Mouse (Mus musculus) kidney, adult 2 months (tissue): ENCODE results near the gene Zmynd12. TPM values are rescaled to one million over a fixed set of nuclear protein-coding genes. Genes with fewer than 3 reads are reported as not detected.
A peak's percentile ranks its signal among the peaks of the same experiment; 100 is the strongest.

Experiments
- DNase-seq: peaks from one replicate; pipeline ENCODE4 v3.0.0; 2021
- H3K27ac ChIP-seq: fragments of 200-500 bp; 2 replicates; pipeline ENCODE4 v1.5.1; 2012; ENCODE audit warnings: low read depth, low read length, control low read depth, inconsistent platforms; ENCODE audit not compliant: insufficient read depth
- H3K27me3 ChIP-seq: fragments of 200-500 bp; replicated peaks from 2 replicates; pipeline ENCODE4 v1.6.1; 2012; ENCODE audit warnings: mild to moderate bottlenecking, moderate library complexity, low read length, inconsistent platforms; ENCODE audit not compliant: control insufficient read depth, insufficient read depth
- H3K36me3 ChIP-seq: fragments of 200-500 bp; 2 replicates; pipeline ENCODE4 v1.6.1; 2012; ENCODE audit warnings: mild to moderate bottlenecking, moderate library complexity, low read length, inconsistent platforms; ENCODE audit not compliant: control insufficient read depth, insufficient read depth
- H3K4me1 ChIP-seq: fragments of 200-500 bp; 2 replicates; pipeline ENCODE4 v1.6.1; 2011; ENCODE audit warnings: low read length; ENCODE audit not compliant: control insufficient read depth, insufficient read depth
- H3K4me3 ChIP-seq: fragments of 200-500 bp; 2 replicates; pipeline ENCODE4 v1.5.1; 2011; ENCODE audit warnings: mild to moderate bottlenecking, low read depth, low read length, control low read depth; ENCODE audit not compliant: insufficient read depth
- CTCF ChIP-seq: fragments of 200-500 bp; conservative IDR thresholded peaks from 2 replicates; pipeline ENCODE4 v1.5.1; 2011; ENCODE audit warnings: low read depth, mild to moderate bottlenecking, control low read depth, low read length, moderate library complexity, mixed read lengths; ENCODE audit not compliant: insufficient read depth, insufficient read length
- POLR2A ChIP-seq: fragments of 200-500 bp; IDR thresholded peaks from one replicate; pipeline ENCODE4 v1.6.1; 2011; ENCODE audit warnings: low read depth, low read length, control low read depth
- WGBS: fragments of 180-500 bp; shearing (Covaris S2); methylation state at CpG from one replicate; pipeline ENCODE4 v1.1.7; 2018; 5-methylcytosine and 5-hydroxymethylcytosine counted together
- polyA plus RNA-seq: library from polyadenylated mRNA; depleted of rRNA; stranded (reverse); fragments of >200 nt; gene quantifications from 2 replicates; pipeline ENCODE4 v1.2.3, GENCODE M21; 2012

Zmynd12 gene
- polyA plus RNA-seq, 1 experiment: 1.9 TPM

GRCm38 (mm10) chr4:119425077-119425476 lies 2.5 kb downstream of the Zmynd12 start:
- Histone ChIP-seq H3K27ac (no peak overlapping the region), H3K36me3 (no peaks in the 10 kb centered on the region), H3K27me3 (no peaks in the 10 kb centered on the region), H3K4me3 (no peak overlapping the region), H3K4me1 (peaks cover 16% of the 10 kb centered on the region; the same call in 1 of the 2 replicates)
- WGBS: 91% methylated on average over 2 of the region's 2 CpGs
- no peak for TF ChIP-seq POLR2A
- TF ChIP-seq CTCF: no peak
- DNase-seq: no peak

DNA sequence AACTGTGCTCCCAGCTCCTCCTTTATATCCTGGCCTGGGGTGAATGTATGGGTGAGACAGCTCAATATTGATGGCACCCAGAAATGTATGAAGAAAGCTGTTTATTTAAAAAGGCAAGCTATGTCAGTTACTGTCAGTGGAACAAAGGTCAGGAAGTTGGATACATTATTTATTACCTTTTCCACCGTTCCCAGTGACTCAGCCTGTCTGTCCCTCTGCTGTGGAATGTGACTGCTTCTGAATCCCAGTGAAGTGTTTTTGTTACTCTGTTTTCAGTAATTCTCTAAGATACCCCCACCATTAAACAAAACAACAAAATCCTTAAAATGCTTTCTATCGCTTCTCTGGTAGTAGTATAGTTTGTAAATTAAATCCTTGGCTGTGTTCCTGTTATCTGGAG lies 3.0 kb downstream of the Zmynd12 start:
- Histone ChIP-seq H3K27ac (no peak overlapping the region; the same call in 1 of the 2 replicates), H3K4me1 (peaks cover 18% of the 10 kb centered on the region; the same call in 1 of the 2 replicates), H3K4me3 (no peak overlapping the region), H3K36me3 (no peaks in the 10 kb centered on the region), H3K27me3 (no peaks in the 10 kb centered on the region)
- TF ChIP-seq POLR2A (no peak), CTCF (no peak)
- DNase-seq: peak; percentile 32
- WGBS: 18% methylated on average over 2 of the region's 2 CpGs

- Histone ChIP-seq H3K27me3 (no peaks in the 10 kb centered on the region), H3K36me3 (no peaks in the 10 kb centered on the region), H3K4me3 (no peak overlapping the region), H3K27ac (no peak overlapping the region), H3K4me1 (peaks cover 12% of the 10 kb centered on the region; the same call in 1 of the 2 replicates)
- 50% methylated on average over 2 of the region's 2 CpGs for WGBS
- peak; percentile 59 for DNase-seq
- TF ChIP-seq POLR2A (no peak), CTCF (no peak)
These were observed 5.1 kb downstream of the Zmynd12 start for GRCm38 (mm10) chr4:119427680-119428079.

DNA sequence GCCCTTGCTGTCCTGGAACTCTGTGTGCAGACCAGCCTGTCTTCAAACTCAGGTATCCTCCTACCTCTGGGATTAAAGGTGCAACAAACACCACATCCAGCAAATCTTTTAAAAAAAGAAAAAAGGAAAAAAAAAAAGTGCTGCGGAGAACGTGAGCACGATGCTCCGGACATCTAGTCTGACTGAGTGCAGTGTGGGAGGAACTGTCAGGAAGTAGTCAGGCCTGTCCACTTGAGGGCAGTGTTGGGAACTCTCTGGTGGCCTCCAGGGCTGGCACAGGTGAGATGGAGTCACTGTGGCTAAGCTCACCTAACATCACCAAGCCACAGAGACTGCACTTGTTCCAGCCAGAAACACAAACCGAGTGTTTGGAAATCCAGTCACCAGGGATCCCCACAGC lies 8.1 kb downstream of the Zmynd12 start:
- Histone ChIP-seq H3K27ac (no peak overlapping the region), H3K36me3 (no peaks in the 10 kb centered on the region), H3K27me3 (no peaks in the 10 kb centered on the region), H3K4me3 (no peak overlapping the region), H3K4me1 (peaks cover 7% of the 10 kb centered on the region; the same call in 1 of the 2 replicates)
- TF ChIP-seq CTCF (peak; percentile 83), POLR2A (no peak)
- DNase-seq: peak; percentile 73
- 16% methylated on average over 5 of the region's 5 CpGs for WGBS

DNA sequence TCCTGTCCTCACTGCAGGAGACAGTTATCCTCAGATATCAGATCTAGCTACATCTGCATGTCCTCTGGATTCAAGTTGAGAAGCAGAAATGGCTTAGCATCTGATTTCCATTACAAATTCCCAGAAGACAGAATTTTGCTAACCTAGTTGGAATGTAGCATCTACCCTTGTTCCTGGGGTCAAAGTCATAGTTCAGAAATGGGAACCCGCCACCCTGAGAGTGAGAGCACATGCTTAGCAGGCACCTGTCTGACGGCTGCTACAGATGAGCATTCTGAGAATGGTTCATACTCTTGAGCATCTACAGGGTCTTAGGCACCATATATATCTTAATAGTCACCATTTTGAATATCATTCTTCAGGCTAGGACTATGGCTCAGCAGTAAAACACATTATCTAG lies 15.3 kb downstream of the Zmynd12 start:
- WGBS: 54% methylated on average over 2 of the region's 2 CpGs
- no peak overlapping the region for H3K4me3 ChIP-seq
- no peaks in the 10 kb centered on the region for H3K36me3 ChIP-seq
- TF ChIP-seq POLR2A: no peak
- no peak for TF ChIP-seq CTCF
- no peaks in the 10 kb centered on the region for H3K4me1 ChIP-seq
- DNase-seq: peak; percentile 81
- H3K27me3 ChIP-seq: no peaks in the 10 kb centered on the region
- no peak overlapping the region for H3K27ac ChIP-seq

GRCm38 (mm10) chr4:119441836-119442235 lies 19.2 kb downstream of the Zmynd12 start:
- WGBS: 89% methylated on average over 4 of the region's 4 CpGs
- Histone ChIP-seq H3K27ac (no peak overlapping the region), H3K27me3 (no peaks in the 10 kb centered on the region), H3K36me3 (no peaks in the 10 kb centered on the region), H3K4me3 (no peak overlapping the region), H3K4me1 (no peaks in the 10 kb centered on the region)
- no peak for DNase-seq
- TF ChIP-seq POLR2A (no peak), CTCF (no peak)

DNA sequence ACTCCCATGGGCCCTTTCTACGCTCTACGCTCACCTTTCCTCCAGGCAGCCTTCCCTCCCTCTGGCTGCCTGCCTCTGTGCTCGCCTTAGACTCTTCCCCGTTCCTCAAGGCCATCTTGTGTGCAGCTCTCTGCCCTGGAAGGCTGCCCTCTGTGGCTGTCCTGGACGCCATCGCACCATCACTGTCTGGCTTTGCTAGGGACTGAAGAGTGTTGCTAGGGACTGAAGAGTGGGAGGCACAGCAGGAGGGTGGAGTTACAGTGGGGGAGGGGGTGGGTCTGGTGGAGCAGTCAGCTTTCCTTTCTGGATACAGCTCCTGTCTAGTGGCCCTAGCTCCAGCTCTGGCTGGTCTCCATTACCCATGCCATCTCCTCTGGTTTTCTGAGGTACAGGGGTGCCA lies 19.9 kb downstream of the Zmynd12 start:
- Histone ChIP-seq H3K27ac (no peak overlapping the region), H3K27me3 (no peaks in the 10 kb centered on the region), H3K36me3 (no peaks in the 10 kb centered on the region), H3K4me3 (no peak overlapping the region), H3K4me1 (no peaks in the 10 kb centered on the region)
- DNase-seq: no peak
- WGBS: 41% methylated on average over 6 of the region's 6 CpGs
- TF ChIP-seq CTCF: no peak
- no peak for TF ChIP-seq POLR2A
